Mouse (Mus musculus) large intestine, adult 2 months (tissue): ENCODE measurements at regions not wholly inside any gene's neighbourhood (a gene's known extent, or its start where the extent isn't known, plus 50 kb on each side); places are given as distances from the start of the nearest gene placed in this dataset.

Experiments
- DNase-seq: peaks from one replicate; pipeline ENCODE4 v3.0.0-alpha.2; 2012; ENCODE audit warnings: low read depth, low spot score
- WGBS: fragments of 180-500 bp; shearing (Covaris S2); methylation state at CpG from one replicate; pipeline ENCODE4 v1.1.7; 2018; 5-methylcytosine and 5-hydroxymethylcytosine counted together

- 66% methylated on average over 15 of the region's 15 CpGs for WGBS
- no peak for DNase-seq
These were observed 412.3 kb downstream of the Ajap1 start for GRCm38 (mm10) chr4:153070190-153070745.

- 76% methylated on average over 12 of the region's 12 CpGs for WGBS
- no peak for DNase-seq
These were observed 414.1 kb downstream of the Ajap1 start for GRCm38 (mm10) chr4:153068484-153069033.

GRCm38 (mm10) chr4:153064021-153064605 is 418.5 kb downstream of the Ajap1 start:
- no peak for DNase-seq
- WGBS: 72% methylated on average over 14 of the region's 14 CpGs

- no peak for DNase-seq
- 75% methylated on average over 9 of the region's 9 CpGs for WGBS
These were observed 419.2 kb downstream of the Ajap1 start for GRCm38 (mm10) chr4:153063402-153063801.

- 63% methylated on average over 12 of the region's 12 CpGs for WGBS
- DNase-seq: no peak
These were observed 424.5 kb downstream of the Ajap1 start for GRCm38 (mm10) chr4:153058152-153058551.

GRCm38 (mm10) chr4:153023711-153024110 is 458.9 kb downstream of the Ajap1 start:
- no peak for DNase-seq

GRCm38 (mm10) chr4:153019211-153019610 is 463.4 kb downstream of the Ajap1 start:
- no peak for DNase-seq
- WGBS: 80% methylated on average over 10 of the region's 10 CpGs

GRCm38 (mm10) chr4:153018138-153018921 is 464.3 kb downstream of the Ajap1 start:
- WGBS: 59% methylated on average over 28 of the region's 28 CpGs
- no peak for DNase-seq

GRCm38 (mm10) chr4:153017816-153018137 is 464.8 kb downstream of the Ajap1 start:
- DNase-seq: no peak
- 73% methylated on average over 2 of the region's 2 CpGs for WGBS

- WGBS: 68% methylated on average over 3 of the region's 3 CpGs
- no peak for DNase-seq
These were observed 479.3 kb downstream of the Ajap1 start for GRCm38 (mm10) chr4:153003338-153003737.

- 75% methylated on average over 4 of the region's 4 CpGs for WGBS
- no peak for DNase-seq
These were observed 480.1 kb downstream of the Ajap1 start for GRCm38 (mm10) chr4:153002516-153002915.

- no peak for DNase-seq
These were observed 480.9 kb downstream of the Ajap1 start for GRCm38 (mm10) chr4:153001761-153002160.

GRCm38 (mm10) chr4:152999526-152999925 is 483.1 kb downstream of the Ajap1 start:
- WGBS: 52% methylated on average over 18 of the region's 18 CpGs
- DNase-seq: no peak

More at GRCm38 (mm10) chr4:153001761-153002160, 480.9 kb downstream of the Ajap1 start:
- 78% methylated on average over 6 of the region's 6 CpGs for WGBS

GRCm38 (mm10) chr4:152997251-152997650 is 485.4 kb downstream of the Ajap1 start:
- no peak for DNase-seq
- WGBS: 69% methylated on average over 5 of the region's 5 CpGs

GRCm38 (mm10) chr4:152996641-152997040 is 486.0 kb downstream of the Ajap1 start:
- DNase-seq: no peak
- WGBS: 62% methylated on average over 2 of the region's 2 CpGs

GRCm38 (mm10) chr4:152995052-152995595 is 487.5 kb downstream of the Ajap1 start:
- WGBS: 51% methylated on average over 5 of the region's 5 CpGs
- DNase-seq: no peak

GRCm38 (mm10) chr4:152994206-152994605 is 488.4 kb downstream of the Ajap1 start:
- DNase-seq: no peak
- 64% methylated on average over 3 of the region's 3 CpGs for WGBS

GRCm38 (mm10) chr4:152990266-152990665 is 492.3 kb downstream of the Ajap1 start:
- no peak for DNase-seq
- WGBS: 39% methylated on average over 5 of the region's 5 CpGs

GRCm38 (mm10) chr4:152987726-152988125 is 494.9 kb downstream of the Ajap1 start:
- no peak for DNase-seq
- 66% methylated on average over 4 of the region's 4 CpGs for WGBS

- DNase-seq: no peak
- 73% methylated on average over 8 of the region's 8 CpGs for WGBS
These were observed 497.5 kb upstream of the Kcnab2 start for GRCm38 (mm10) chr4:152975012-152975675.
